Mouse (Mus musculus) kidney, adult 18-20 months (tissue): Measurements from ENCODE around the gene Mttp.

ENCODE experiments used
- DNase-seq: peaks from one replicate; pipeline ENCODE4 v3.0.0; 2021

Gene Mttp

DNA sequence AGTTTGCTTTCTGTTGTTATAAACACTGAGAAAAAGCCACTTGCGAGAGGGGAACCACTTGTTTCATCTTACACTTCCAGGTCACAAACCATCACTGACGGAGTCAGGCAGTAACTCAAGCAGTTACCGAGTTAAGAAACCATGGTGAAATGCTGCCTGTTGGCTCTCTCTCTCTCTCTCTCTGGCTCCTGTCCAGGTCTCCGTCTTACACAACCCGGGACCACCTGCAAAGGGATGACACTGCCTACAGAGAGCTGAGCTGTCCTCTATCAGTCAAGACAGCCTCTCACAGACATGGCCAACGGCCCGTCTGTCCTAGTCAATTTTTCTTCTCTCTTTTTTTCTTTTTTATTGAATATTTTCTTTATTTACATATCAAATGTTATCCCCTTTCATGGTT is 101.5 kb downstream of the Mttp start:
- DNase-seq, result no peak

- no peak for DNase-seq
Measured at GRCm38 (mm10) chr3:138041591-138042301, 103.0 kb downstream of the Mttp start.

- DNase-seq, result no peak
Measured at GRCm38 (mm10) chr3:138040938-138041337, 103.8 kb downstream of the Mttp start.
